Mouse (Mus musculus) lung, postnatal 10 days (tissue): ENCODE results near the gene Keg1.
A peak's percentile ranks its signal among the peaks of the same experiment; 100 is the strongest.
"Not testable (repeated sequence)": the region's sequence is repeated elsewhere in the genome, so short reads cannot be mapped to it uniquely, and the experiment has no call there.

Source experiments
- DNase-seq: peaks from one replicate; pipeline ENCODE4 v3.0.0; 2021

Keg1 gene

DNA sequence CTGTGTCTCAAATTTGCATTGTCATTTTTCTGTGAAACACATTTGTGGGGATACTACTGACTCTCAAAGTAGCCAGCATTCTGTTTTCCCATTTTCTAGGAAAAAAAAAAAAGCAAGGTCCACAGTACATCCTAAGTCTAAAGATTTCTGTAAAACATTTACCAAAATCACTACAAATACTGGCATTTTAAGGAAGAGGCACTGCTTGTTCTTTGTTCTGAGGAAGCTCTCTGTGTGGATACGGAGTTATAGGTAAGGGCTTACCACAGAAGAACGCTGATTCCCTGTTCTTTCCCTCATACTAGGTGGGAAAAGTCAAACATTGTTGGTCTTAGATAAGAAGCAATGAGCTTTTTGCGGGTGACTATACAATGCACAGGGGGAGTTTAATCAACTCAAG is at the start of gene Keg1:
TSS of gene Keg1 (plus strand) at position 197 of the 400 bp plus-strand sequence.
- no peak for DNase-seq

DNA sequence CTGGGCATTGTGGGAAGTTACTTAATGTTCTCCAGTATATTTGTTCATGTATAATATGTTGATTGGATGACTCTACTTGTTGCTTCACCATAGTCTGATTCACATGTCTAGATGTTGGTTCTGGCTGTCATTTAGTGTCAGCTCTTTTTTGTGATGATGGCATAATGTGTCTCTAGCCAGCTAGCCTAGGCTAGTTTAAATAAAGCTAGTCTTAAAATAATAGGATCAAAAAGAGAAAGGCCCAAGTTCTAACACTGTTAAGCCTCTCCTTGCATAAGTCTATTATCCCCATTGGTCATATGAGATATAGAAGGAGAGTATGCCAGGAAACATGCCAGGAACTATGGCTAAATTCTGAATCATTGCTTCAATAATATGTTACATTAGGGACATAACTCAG is 46.1 kb upstream of the Keg1 start:
- no peak for DNase-seq

DNA sequence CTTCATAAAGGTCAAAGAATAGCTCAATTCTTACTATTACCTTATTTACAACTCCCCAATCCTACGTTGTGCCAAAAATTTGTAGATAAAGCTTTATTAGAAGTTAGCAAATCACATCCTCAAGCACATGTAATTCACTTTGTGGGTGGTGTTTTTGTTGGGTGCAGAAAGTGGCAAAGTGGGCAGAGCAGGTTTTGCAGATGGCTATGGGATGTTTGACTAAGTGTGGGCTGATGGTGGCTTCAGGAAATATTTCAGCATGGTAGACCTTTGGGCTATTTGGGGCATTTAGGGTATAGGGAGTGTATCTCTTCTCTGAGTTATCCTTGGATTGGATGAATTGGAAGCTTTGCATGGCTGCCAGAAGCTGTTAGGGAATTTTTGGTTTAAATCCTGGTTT is 29.4 kb upstream of the Keg1 start:
- no peak for DNase-seq

DNA sequence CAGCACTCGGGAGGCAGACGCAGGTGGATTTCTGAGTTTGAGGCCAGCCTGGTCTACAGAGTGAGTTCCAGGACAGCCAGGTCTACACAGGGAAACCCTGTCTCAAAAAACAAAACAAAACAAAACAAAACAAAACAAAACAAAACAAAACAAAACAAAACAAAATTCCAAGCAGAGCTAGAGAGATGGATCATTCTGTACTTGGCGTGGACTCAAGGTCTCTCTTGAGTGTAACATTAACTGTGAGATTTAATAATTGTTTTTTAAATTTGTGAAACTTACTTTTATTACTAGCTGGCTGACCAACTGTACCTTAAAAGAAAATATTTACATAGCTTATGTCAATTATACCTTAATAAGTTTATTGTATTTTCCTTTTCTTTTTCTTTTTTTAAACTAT is 27.0 kb upstream of the Keg1 start:
- not testable (repeated sequence) for DNase-seq

DNA sequence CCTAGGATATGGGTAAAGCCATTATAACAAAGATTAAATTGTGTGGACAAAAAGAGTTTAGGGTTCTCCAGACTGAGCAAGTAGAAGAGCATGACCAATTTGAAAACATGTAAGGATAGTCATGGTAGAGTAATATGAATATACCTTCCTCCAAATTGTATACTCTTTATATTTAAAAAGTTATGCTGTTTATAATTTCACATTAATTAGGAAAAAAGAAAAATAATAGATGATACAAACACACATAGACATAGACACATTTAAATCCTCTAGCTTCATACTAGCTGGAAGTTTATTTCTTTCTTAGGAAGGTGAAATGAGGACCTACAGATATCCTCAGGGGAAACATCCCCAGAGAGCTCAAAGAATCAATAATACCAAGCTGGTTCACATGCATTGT is 25.4 kb upstream of the Keg1 start, which contains the start of gene Olfr1442:
TSS of gene Olfr1442 (plus strand) at position 301 of the 400 bp plus-strand sequence.
- DNase-seq: no peak

DNA sequence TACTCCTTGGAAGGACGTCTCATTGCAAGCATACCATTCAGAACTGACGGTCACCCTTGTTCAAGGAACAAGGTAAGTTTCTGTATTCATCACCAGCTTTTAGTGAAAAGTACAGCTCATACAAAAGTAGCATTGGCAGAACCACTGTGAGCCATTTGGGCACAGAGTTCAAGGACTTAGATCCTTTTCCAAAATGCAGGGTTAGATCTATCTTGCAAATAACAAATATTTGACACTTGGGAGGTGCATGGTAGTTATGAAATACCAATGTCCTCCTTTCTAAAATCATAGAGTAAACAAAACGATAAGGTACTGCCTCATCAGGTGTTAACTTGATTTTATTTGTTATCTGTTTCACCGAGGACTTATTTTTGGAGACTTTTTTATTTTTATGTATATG is 24.5 kb upstream of the Keg1 start:
- no peak for DNase-seq

DNA sequence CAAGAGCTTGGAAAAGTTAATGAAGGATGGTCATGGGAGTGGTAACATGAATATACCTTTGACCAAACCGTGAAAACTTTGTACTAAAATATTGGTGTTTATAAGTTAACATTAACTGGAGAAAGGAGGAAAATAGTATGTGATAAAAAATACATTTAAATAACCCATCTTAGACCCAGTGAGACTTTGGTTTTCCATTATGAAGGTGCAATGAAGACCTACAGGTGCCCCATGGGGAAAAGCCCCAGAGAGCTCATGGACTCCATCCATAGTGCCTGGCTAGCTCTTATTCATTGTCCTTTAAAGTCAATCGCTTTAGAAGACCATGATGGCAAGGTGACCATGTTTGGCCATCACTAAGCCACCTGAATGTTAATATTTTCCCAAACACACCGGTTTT is 17.8 kb upstream of the Keg1 start, which contains the start of gene Olfr1443:
TSS of gene Olfr1443 (plus strand) at position 301 of the 400 bp plus-strand sequence.
- DNase-seq: no peak

DNA sequence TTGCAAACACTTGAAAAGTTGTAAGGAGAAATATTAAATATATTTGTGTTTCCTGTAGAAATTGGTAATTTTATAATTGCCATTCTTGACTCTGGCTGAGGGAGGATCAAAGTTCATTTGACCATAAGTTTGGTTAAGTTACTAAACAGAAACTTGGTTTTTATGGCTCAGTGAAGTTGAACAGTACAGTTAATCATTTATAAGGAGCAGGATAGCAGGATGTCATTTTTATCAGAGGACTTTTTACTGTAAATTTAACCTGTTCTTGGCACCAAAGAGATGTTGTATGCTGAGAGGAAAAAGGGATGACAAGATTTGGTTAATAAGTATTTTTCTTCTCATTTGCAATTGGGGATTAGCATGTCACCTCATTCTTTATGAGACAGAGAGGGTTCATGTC is 10.9 kb upstream of the Keg1 start:
- no peak for DNase-seq

DNA sequence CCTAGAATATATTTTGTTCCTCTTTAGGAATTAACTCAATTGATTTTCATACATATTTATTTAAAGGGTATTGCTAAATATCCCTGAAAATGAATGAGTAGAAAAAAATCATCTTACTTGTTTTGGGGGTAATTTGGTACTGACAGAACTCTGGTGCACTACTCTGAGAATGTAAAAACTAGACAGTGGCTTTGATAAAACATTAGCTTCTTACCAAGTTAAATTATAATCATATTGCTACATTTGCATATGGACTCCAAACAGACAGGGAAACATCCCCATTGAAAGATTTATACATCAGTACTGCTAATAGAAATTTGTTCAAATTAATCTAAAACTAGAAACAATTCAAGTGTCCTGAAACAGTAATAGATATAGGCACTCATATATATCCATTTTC is 10.4 kb upstream of the Keg1 start:
- no peak for DNase-seq

DNA sequence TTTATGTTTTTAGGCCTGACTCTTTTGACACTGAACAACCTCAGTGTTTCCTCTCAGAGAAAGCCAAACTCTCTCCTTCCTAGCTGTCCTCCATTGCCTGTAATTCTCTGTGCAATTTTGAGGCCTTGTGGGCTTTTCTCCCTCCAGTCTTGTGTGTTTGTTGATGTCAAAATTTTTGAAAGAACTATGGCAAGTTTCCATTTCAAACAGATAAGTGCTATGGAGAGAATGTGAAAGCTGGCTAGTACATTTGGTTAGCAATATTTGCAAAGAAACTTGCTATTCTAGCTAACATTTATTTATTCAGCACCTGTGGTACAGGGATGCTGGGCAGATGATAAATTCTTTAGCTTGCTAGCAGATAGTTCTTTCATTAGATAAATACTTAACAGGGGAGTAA is 635 bp downstream of the Keg1 start:
- no peak for DNase-seq

DNA sequence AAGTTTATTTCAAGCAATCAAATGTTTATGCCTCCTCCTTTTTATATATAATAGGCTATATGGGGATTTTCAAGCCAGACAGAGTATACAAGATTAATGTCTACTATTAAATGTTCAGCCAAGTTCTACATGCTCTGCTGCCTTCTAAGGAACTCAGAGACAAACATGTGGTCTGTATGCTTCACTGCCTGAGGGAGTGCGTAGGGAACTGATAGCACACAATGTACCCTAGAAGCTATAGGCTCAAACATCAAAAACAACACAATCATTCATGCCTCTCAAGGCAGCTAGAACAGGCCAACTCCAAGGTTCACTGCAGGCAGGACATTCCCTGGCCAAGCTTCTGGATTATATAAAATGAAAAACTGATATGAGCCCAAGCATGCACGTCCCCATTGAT is 12.9 kb downstream of the Keg1 start:
- no peak for DNase-seq

DNA sequence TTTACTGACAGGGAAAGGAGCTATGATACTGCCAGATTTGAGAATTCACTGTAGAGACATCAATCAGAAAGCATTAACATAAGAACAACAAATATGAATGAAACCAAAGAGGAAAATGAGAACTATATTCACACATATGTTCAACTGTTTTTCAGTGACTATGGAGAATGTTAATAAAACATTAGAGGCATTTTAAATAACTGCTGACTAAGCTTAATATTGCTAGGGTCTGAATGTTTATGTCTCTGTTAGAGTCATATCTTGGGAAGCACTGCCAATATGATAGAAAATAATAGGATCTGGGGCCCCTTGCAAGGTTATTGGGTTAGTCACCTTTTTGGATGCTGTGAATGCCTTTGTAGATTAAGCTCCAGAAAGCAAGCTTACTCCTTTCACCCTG is 13.4 kb downstream of the Keg1 start:
- DNase-seq: no peak

DNA sequence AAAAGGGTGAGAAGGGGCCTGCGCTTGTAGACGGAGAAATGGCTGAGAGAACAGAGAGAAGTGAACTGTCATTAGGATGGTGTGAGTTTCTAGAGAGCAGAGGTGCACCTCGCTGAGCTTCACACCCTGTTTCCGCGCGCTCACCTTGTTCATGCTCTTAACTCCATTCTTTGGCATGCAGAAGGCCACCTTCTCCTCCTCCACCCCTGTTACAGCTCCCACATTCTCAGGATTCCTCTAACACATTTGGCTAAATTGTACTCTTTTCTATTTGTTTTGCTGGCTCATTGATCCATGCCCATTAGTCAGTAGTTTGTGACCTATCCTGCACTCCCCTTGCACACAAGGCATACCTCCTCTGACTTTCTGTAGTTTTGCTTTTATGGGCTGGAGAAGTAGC is 23.6 kb downstream of the Keg1 start:
- DNase-seq: no peak

DNA sequence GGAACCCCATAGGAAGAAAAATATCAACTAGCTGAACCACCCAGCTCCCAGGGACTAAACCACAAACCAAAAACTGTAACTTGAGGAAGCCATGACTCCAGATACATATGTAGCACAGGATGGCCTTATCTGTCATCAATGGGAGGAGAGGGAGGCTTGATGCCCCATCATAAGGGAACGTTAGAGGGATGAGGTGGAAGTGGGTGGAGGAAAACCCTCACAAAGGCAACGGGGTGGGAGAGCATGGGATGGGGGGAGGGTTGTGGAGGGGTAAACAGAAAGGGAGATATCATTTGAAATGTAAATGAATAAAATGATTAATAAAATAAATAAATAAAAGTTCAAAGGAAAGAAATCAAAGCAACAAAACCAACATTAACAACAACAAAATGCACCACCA is 24.9 kb downstream of the Keg1 start:
- DNase-seq: no peak

DNA sequence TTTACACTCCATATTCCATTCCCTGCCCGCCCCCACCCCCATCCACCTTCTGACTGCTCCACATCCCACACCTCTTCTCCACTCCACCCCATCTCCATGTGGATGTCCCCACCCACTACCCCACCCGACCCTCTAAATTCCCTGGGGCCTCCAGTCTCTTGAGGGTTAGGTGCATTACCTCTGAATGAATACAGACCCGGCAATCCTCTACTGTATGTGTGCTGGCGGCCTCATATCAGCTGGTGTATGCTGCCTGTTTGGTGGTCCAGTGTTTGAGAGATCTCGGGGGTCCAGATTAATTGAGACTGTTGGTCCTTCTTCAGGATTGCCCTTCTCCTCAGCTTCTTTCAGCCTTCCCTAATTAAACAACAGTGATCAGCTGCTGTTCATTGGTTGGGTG is 25.3 kb downstream of the Keg1 start:
- not testable (repeated sequence) for DNase-seq

DNA sequence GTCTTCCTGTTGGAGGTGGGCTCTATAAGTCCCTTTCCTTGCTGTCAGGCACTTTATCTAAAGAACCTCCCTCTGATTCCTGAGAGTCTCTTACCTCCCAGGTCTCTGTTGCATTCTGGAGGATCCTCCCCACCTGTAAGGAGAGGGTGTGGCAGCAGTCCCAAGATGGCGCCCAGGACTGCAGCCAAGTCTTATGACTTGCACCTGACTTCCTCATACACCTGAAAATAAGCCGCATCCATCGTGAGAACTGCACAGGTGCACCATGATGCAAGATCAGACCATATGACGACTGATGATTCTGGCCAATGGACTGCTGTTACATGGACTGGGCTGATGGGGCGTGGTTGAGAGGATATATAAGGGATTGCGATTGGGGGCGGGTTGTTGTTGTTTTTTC is 26.0 kb downstream of the Keg1 start:
- DNase-seq: not testable (repeated sequence)

DNA sequence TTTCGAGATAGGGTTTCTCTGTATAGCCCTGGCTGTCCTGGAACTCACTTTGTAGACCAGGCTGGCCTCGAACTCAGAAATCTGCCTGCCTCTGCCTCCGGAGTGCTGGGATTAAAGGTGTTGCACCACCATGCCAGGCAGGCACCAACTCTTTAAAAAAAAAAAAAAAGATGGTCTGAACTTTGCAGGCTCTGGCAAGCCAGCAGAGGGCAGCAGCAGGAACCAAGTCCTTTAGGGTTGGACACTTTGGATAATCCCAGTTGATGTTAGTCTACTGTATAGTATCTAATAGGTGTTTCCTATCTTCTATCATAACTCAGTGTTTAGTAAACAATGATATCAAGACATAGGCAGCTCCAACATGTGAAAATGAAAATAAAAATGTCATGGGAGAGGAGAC is 26.7 kb downstream of the Keg1 start:
- DNase-seq: peak; percentile 55

DNA sequence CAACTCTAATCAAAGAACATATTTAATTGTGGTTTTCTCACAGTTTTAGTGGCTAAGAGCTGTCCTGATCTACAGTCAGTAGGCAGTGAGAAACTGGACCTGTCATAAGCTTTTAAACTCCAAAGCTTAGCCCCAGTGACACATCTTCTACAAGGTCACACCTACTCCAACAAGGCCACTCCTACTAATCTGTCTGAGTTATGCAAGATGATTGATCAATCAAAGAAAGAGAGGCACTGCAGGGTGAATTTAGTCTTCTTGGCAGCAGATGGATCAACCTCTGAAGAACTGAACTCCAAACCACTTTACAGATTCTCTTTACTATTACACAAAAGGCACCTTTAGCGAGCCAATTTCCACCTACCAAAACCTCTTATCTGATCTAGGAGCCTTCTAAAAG is 30.3 kb downstream of the Keg1 start:
- DNase-seq: no peak

DNA sequence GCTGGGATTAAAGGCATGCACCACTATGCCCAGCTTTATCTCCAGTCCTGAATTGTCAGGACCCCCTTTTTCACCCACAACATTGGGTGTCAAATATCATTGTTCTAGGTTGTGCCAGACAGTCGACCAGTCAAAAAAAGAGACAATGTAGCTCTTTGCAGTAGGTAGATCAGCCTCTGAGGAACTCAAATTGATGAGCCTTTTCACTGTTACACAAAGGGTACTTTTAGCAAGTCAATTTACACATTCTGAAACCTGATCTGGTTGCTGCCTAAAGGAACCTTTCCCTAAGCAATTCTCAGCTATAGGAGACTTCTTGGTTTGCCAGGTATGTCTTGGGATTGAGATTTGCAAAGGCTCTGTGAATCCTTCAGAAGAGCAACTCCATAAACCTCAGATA is 35.5 kb downstream of the Keg1 start:
- DNase-seq: no peak

DNA sequence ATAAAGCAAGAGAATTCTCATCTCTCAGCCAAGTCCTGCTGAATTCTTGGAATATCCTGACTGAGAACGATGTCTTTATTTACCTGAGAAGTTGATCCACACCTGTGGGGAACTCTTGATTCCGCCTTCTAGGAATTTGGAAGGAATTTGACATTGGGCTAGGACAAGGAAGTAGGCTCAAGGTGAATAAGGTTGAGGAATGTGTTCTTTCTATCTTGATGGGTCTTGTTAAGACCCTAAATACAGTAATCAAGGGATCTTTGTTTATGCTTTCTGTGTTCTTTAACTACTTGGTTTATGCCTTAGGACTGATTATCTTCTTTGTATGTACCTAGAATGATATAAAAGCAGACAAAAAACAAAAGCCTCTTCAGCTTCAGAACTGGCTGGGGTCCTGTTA is 36.4 kb downstream of the Keg1 start:
- DNase-seq: no peak

DNA sequence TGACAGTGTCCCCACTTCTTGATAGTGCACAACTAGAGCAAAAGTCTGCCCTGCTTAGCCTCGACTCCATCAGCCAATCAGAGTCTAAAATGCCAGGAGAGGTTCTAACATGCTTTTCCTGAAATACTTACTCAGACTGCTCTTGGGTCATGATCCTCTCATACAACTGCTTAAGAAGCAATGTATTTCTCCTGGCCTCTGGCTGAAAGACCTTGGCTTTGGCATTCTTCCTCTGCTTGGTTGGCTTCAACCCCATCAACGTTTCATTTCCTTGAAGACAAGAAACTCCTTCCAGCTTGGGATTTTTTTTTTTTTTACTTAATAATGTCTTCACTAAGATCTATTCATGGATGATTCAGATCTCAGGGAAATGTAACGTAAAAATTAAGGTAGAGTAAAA is 60.7 kb downstream of the Keg1 start:
- DNase-seq: no peak

DNA sequence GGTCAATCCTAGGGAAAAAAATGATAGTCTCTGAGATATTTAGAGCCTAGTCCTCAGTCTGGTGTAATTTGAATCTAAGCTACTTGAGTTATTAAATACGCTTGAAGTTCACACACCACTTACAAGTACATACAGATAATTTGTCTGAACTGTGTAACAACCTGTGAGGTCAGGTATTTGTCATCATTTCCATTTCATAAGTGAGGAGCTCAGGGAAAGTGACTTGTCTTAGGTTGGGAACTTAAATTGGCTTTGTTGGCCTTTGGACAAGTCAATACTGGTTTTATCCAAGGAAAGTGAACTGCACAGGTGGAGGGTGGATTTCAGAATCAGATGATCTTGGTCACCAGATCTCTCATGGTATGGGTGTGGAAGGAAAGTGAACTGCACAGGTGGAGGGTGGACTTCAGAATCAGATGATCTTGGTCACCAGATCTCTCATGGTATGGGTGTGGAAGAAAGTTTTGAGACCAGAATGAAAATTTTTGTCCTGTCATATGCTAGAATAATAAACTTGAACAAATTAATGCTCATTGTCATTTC is 63.4 kb downstream of the Keg1 start:
- no peak for DNase-seq

DNA sequence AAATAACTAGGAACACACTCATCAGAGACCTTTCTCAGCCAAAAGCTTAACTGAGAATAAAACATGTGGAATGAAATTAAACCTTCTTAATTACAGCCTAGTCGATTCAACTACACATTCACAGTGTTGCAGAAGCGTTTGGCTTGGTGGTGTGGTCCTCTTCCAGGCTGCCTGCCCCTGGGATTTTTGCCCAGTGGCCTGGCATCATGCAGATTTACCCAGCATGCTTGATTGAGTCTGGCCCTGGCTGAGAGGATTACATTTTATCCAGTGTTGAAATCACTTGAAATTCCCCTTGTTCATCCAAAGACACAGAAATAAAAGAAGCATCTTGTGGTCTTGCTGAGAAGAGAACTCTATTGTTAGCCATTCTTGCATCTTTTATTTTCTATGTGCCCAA is 64.1 kb downstream of the Keg1 start:
- peak; percentile 31 for DNase-seq

DNA sequence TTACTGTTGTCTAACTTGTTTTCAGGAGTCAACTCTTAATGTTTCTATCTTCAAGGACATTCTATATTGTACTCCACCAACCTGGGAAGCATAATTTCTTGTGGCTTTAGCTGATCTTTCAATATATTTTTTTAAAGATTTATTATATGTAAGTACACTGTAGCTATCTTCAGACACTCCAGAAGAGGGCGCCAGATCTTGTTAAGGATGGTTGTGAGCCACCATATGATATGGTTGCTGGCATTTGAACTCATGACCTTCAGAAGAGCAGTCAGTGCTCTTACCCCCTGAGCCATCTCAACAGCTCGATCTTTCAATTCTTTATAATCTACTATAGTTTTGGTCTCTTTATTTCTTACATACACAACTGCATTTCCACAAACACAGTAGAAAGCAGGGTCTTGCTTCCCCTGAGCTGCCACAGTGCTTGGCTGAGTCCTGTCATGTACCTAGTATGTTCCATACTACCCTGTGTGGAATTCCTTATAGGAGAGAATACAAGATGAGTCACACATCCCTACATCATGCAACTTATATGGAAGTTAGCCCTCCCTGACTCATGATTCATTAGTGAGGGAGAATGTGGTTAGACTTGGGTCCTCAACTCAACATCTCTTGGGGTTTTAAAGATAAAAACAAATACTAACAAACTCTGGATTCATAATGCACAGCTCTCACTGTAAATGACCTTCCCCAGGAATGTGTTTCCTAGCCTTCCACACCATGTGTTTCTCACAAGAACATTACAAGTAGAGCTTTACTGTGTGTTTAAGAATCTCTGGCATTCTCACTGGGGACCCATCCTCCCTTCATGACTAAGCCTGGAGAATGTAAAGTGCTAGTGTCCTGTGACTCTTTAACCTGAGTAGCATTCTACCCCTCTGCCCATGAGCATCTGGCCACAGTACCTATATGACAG is 66.9 kb downstream of the Keg1 start:
- DNase-seq: peak; percentile 11

DNA sequence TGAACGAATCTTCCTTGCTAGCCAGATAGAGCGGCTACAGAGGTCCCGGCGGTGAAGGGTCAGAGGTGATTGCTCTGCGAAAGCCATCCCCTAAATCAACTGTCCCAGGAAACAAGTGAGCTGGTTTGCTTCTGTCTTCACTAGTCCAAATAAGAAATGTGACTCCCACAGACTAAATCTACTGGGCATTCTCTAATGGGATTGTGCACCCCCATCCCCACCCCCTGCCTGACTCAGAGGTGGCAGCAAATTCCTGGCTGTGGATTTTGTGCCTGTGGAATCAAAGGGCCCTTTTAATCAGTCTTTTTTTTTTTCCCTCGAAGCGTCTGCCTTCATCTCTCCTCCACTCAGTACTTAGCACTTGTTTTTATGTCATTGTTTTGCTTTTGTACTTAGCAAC is 69.7 kb downstream of the Keg1 start, which contains the start of gene Cntf:
TSS of gene Cntf (minus strand) at position 325 of the 400 bp plus-strand sequence.
- no peak for DNase-seq
